Mouse (Mus musculus): Measurements from ENCODE around the gene Ift74. TPM values are rescaled to one million over a fixed set of nuclear protein-coding genes. Genes with fewer than 3 reads are reported as not detected.
A peak's percentile ranks its signal among the peaks of the same experiment; 100 is the strongest.
"Not testable (repeated sequence)": the region's sequence is repeated elsewhere in the genome, so short reads cannot be mapped to it uniquely, and the experiment has no call there.

Ift74 gene
- total RNA-seq (2021) = 1 to 10 TPM; 6.8 to 7.4 TPM

- intact Hi-C loops (cut with DNase I) = no loop called here
- peak; percentile 94 to 95 for DNase-seq
Measured at GRCm38 (mm10) chr4:94613972-94614626, at the start of gene Ift74. Ift74 (plus strand) TSS chr4:94614491.

GRCm38 (mm10) chr4:94572677-94573076 lies 41.6 kb upstream of the Ift74 start:
- intact Hi-C loops (cut with DNase I) = no loop called here
- no peak for DNase-seq

- intact Hi-C loops (cut with DNase I) = no loop called here
- DNase-seq = no peak
Measured at GRCm38 (mm10) chr4:94591765-94592381, 22.4 kb upstream of the Ift74 start.

- intact Hi-C loops (cut with DNase I) = no loop called here
Measured at GRCm38 (mm10) chr4:94592709-94593108, 21.6 kb upstream of the Ift74 start.

GRCm38 (mm10) chr4:94601395-94601794 lies 12.9 kb upstream of the Ift74 start:
- DNase-seq = peak in 1 of 2 experiments; percentile 12
- intact Hi-C loops (cut with DNase I) = loop anchor here (5.0 kb wide), 1 partner anchor 44 kb away; the partner anchor contains the start of genes Caap1 and Gm10306

More at GRCm38 (mm10) chr4:94592709-94593108, 21.6 kb upstream of the Ift74 start:
- no peak for DNase-seq

- DNase-seq = no peak
- intact Hi-C loops (cut with DNase I) = loop anchor here (5.0 kb wide), 1 partner anchor 45 kb away; the partner anchor contains the start of genes Caap1 and Gm10306
Measured at GRCm38 (mm10) chr4:94602496-94603030, 11.7 kb upstream of the Ift74 start.

- intact Hi-C loops (cut with DNase I) = loop anchor here (5.0 kb wide), 1 partner anchor 46 kb away; the partner anchor contains the start of genes Caap1 and Gm10306
- peak; percentile 95 to 96 for DNase-seq
Measured at GRCm38 (mm10) chr4:94603031-94603629, 11.2 kb upstream of the Ift74 start, which contains the start of gene Plaa. Plaa (minus strand) TSS chr4:94603244.

- no peak for DNase-seq
- intact Hi-C loops (cut with DNase I) = loop anchor here (5.0 kb wide), 1 partner anchor 47 kb away; the partner anchor contains the start of genes Caap1 and Gm10306
Measured at GRCm38 (mm10) chr4:94604452-94605019, 9.8 kb upstream of the Ift74 start.

GRCm38 (mm10) chr4:94605591-94605990 lies 8.7 kb upstream of the Ift74 start:
- no peak for DNase-seq
- intact Hi-C loops (cut with DNase I) = no loop called here

- no peak for DNase-seq
- intact Hi-C loops (cut with DNase I) = no loop called here
Measured at GRCm38 (mm10) chr4:94610339-94610738, 4.0 kb upstream of the Ift74 start.

GRCm38 (mm10) chr4:94614627-94615006 lies 326 bp downstream of the Ift74 start:
- DNase-seq = no peak
- intact Hi-C loops (cut with DNase I) = no loop called here

GRCm38 (mm10) chr4:94620077-94620476 lies 5.8 kb downstream of the Ift74 start:
- DNase-seq = no peak

GRCm38 (mm10) chr4:94643141-94643540 lies 28.9 kb downstream of the Ift74 start:
- no peak for DNase-seq
- intact Hi-C loops (cut with DNase I) = no loop called here

More at GRCm38 (mm10) chr4:94620077-94620476, 5.8 kb downstream of the Ift74 start:
- intact Hi-C loops (cut with DNase I) = no loop called here

GRCm38 (mm10) chr4:94649920-94650319 lies 35.6 kb downstream of the Ift74 start, which contains the start of gene Lrrc19:
Lrrc19 (minus strand) TSS chr4:94650144.
- intact Hi-C loops (cut with DNase I) = no loop called here
- DNase-seq = no peak

GRCm38 (mm10) chr4:94650426-94651175 lies 36.3 kb downstream of the Ift74 start:
- intact Hi-C loops (cut with DNase I); DNase-seq: not testable (repeated sequence)

GRCm38 (mm10) chr4:94669718-94670117 lies 55.4 kb downstream of the Ift74 start:
- DNase-seq = peak; percentile 62 to 76
- intact Hi-C loops (cut with DNase I) = loop anchor here (1.0 to 10.0 kb wide), 4 partner anchors 68 to 1255 kb away; partner anchors contain the start of gene Tek

GRCm38 (mm10) chr4:94680662-94681061 lies 66.4 kb downstream of the Ift74 start:
- DNase-seq = no peak
- intact Hi-C loops (cut with DNase I) = no loop called here

- intact Hi-C loops (cut with DNase I) = no loop called here
Measured at GRCm38 (mm10) chr4:94681181-94681580, 66.9 kb downstream of the Ift74 start.

GRCm38 (mm10) chr4:94682029-94682428 lies 67.7 kb downstream of the Ift74 start:
- no peak for DNase-seq
- intact Hi-C loops (cut with DNase I) = no loop called here

More at GRCm38 (mm10) chr4:94681181-94681580, 66.9 kb downstream of the Ift74 start:
- DNase-seq = no peak

- DNase-seq = peak; percentile 12 to 16
- intact Hi-C loops (cut with DNase I) = no loop called here
Measured at GRCm38 (mm10) chr4:94683305-94683704, 69.0 kb downstream of the Ift74 start.

Measured in heart, postnatal 10 days (tissue).